Mouse (Mus musculus): Measurements from ENCODE around the gene Sphk1.

GRCm38 (mm10) chr11:116565283-116566041 is 34.7 kb downstream of the Sphk1 start:
- TF ChIP-seq CTCF (conservative IDR thresholded peaks at IDR 0.05; ENCODE audit: low read length), result no peak
- no peak for TF ChIP-seq NANOG (IDR thresholded peaks at IDR 0.05; ENCODE audit: borderline replicate concordance, low read length)

Measured in E14TG2a.4 (cell line).